Mouse (Mus musculus) embryonic facial prominence, embryonic 15.5 days (tissue): ENCODE data around the gene Prima1. TPM values are rescaled to one million over a fixed set of nuclear protein-coding genes. Genes with fewer than 3 reads are reported as not detected.

Source experiments
- ATAC-seq: fragments of 200-750 bp; cut with Nextera tagmentation; 2 replicates; pipeline ENCODE4 v1.8.0; 2017; ENCODE audit warnings: low read depth, moderate TSS enrichment; ENCODE audit not compliant: insufficient number of reproducible peaks, low FRiP score, low TSS enrichment
- H3K27ac ChIP-seq: fragments of 300-500 bp; sonication (generic); replicated peaks from 2 replicates; pipeline ENCODE4 v1.5.1; 2015; ENCODE audit warnings: mild to moderate bottlenecking, inconsistent platforms
- H3K27me3 ChIP-seq: fragments of 300-500 bp; sonication (generic); 2 replicates; pipeline ENCODE4 v1.6.1; 2015; ENCODE audit warnings: inconsistent platforms
- H3K36me3 ChIP-seq: fragments of 300-500 bp; sonication (generic); 2 replicates; pipeline ENCODE4 v1.6.1; 2015; ENCODE audit warnings: mild to moderate bottlenecking, inconsistent platforms
- H3K4me1 ChIP-seq: fragments of 300-500 bp; sonication (generic); 2 replicates; pipeline ENCODE4 v1.6.1; 2015; ENCODE audit warnings: inconsistent platforms
- H3K4me2 ChIP-seq: fragments of 300-500 bp; sonication (generic); replicated peaks from 2 replicates; pipeline ENCODE4 v1.6.1; 2015; ENCODE audit warnings: mild to moderate bottlenecking, inconsistent platforms
- H3K4me3 ChIP-seq: fragments of 300-500 bp; sonication (generic); replicated peaks from 2 replicates; pipeline ENCODE4 v1.5.1; 2015; ENCODE audit warnings: mild to moderate bottlenecking, inconsistent platforms
- H3K9ac ChIP-seq: fragments of 300-500 bp; sonication (generic); 2 replicates; pipeline ENCODE4 v1.6.1; 2015; ENCODE audit warnings: inconsistent platforms
- H3K9me3 ChIP-seq: fragments of 300-500 bp; sonication (generic); replicated peaks from 2 replicates; pipeline ENCODE4 v1.6.1; 2016; ENCODE audit warnings: inconsistent platforms
- WGBS: fragments of 180-500 bp; shearing (Covaris S2); methylation state at CpG from one replicate; pipeline ENCODE4 v1.1.7; 2015; 5-methylcytosine and 5-hydroxymethylcytosine counted together
- polyA plus RNA-seq: library from polyadenylated mRNA; unstranded; fragments of >200 nt; fragmentation: Nextera tagmentation; extraction: Ambion mirVana; gene quantifications from 2 replicates; pipeline ENCODE4 v1.2.1, GENCODE M21; 2015

Gene Prima1
- 0.43 and 0.68 TPM in 2 replicates for polyA plus RNA-seq

DNA sequence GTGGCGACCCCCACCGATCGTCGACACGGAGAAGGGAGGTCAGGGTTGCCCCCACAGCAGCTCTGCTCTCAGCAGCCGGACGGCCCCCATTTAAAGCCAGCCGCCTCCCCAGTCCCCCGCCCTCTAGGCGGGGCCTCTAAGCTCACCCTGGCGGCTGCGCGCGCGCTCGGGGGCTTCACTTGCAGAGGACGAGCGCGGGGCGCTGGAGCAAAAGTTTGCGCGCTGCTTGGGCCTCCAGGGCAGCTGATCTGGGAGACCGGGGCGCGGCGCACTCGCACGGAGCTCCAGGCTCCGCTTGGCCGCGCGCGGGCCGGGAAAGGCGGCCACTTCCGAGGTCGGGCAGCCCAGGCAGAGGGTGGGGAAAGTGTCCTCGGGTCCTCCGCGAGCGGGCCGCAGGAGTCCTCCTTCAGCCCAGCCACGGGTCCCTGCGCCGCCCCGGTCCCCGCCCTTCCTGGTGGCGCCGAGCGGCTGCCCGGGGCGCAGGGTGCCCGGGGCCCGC, at the start of gene Prima1:
TSS of gene Prima1 (minus strand) at position 68 of the 499 bp plus-strand sequence.
- H3K27me3 ChIP-seq: peaks cover 20% of the 10 kb centered on the region
- H3K27ac ChIP-seq: peak within 1 kb of the TSS; percentile 81
- ATAC-seq: peak; percentile 79
- no peaks in the 10 kb centered on the region for H3K36me3 ChIP-seq
- peaks cover 14% of the 10 kb centered on the region for H3K4me1 ChIP-seq
- H3K4me2 ChIP-seq: peak within 1 kb of the TSS; percentile 97
- no peaks in the 10 kb centered on the region for H3K9me3 ChIP-seq
- under 1% methylated on average over 49 of the region's 54 CpGs for WGBS
- H3K9ac ChIP-seq: peak within 1 kb of the TSS; percentile 52
- peak within 1 kb of the TSS; percentile 61 for H3K4me3 ChIP-seq

DNA sequence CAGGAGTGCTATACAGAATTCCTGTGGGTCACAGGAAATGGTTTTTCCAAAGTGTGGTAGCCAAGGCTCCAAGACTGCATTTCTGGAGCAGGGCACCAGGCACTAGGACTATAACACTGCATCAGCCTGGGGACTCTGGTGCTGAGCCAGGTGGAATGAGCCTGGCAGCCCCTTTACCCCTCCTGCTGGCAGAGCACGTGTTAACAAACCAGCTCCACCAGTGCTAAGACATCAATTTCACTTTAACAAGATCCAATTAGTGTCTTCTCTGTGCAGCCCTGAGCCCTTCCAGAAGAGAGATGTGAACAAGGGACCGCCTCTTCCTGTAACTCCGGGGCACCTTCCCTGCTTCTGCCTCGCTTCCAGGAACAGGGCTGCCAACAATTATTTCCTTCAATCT, 45.3 kb upstream of the Prima1 start:
- no peak for ATAC-seq
- WGBS: 52% methylated on average over 4 of the region's 4 CpGs

DNA sequence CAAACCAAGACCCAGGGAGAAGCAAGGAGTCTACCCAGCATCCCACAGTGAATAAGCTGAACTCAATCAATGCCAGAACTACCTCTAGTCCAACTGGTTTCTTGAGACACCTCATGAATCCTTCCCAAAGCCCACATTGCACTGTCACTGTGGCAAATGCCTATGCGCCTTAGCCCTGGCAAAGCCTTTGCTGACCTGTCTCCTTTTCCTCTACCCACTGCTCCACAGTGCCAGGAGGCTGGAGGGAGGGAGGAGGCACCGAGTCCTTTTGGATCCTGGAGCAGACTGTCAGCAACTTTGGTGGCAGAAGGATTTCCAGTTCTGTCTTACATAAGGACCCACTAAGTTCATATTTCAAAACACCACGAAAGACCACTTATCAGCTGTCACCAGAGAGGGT, 41.5 kb upstream of the Prima1 start:
- H3K4me1 ChIP-seq: no peaks in the 10 kb centered on the region
- no peak overlapping the region for H3K9ac ChIP-seq
- no peak overlapping the region for H3K4me2 ChIP-seq
- no peaks in the 10 kb centered on the region for H3K27me3 ChIP-seq
- 77% methylated on average over 3 of the region's 3 CpGs for whole genome bisulfite sequencing
- no peak overlapping the region for H3K4me3 ChIP-seq
- H3K9me3 ChIP-seq: no peaks in the 10 kb centered on the region
- ATAC-seq: no peak
- no peak overlapping the region for H3K27ac ChIP-seq
- no peaks in the 10 kb centered on the region for H3K36me3 ChIP-seq

More for the DNA sequence above, 45.3 kb upstream of the Prima1 start:
- Histone ChIP-seq H3K4me1 (no peaks in the 10 kb centered on the region), H3K9me3 (no peaks in the 10 kb centered on the region), H3K27me3 (no peaks in the 10 kb centered on the region), H3K36me3 (no peaks in the 10 kb centered on the region), H3K4me2 (no peak overlapping the region), H3K4me3 (no peak overlapping the region), H3K27ac (no peak overlapping the region), H3K9ac (no peak overlapping the region)

DNA sequence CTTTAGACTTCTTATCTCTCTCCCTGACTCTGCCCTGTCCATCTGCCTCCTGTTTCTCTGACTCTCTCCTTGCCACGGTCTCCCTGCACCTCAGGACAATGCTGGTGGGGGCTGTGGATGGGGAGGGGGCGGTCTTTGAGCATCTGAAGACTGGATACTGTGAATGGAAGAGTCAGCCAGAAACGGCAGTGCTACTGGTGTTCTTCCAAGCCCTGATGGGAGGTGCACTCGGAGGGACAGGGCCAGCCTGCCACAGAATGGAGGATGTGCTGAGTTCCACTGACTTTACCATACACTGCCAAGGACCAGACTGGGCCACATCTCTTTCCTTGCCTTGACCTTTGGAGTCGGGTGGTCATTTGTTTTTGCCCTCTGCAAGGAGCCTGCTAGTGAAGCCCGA, 41.0 kb upstream of the Prima1 start:
- Histone ChIP-seq H3K4me3 (no peak overlapping the region), H3K27me3 (no peaks in the 10 kb centered on the region), H3K4me2 (no peak overlapping the region), H3K27ac (no peak overlapping the region), H3K9me3 (no peaks in the 10 kb centered on the region), H3K4me1 (no peaks in the 10 kb centered on the region), H3K36me3 (no peaks in the 10 kb centered on the region), H3K9ac (no peak overlapping the region)
- 62% methylated on average over 6 of the region's 6 CpGs for WGBS
- no peak for ATAC-seq

DNA sequence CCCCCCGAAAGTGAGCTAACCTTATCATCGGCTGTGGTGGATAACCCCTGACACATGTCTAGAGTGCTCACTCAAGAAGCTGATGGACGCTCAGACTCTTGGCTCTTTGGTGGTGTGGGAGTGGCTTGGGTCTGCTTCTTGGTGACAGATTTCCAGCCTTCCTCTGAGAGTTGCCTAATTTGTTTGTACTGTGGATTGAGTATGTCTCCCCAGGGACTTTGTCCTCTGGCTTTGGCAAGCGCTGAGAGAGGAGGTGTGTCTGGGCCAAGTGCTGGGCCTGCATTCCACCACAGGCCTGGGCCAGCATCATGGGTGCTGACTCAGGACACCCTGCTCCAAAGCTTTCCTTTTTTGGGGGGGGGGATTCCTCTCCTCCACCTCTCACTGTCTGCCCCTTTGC, 40.0 kb upstream of the Prima1 start:
- Histone ChIP-seq H3K27ac (no peak overlapping the region), H3K36me3 (no peaks in the 10 kb centered on the region), H3K27me3 (no peaks in the 10 kb centered on the region), H3K4me1 (no peaks in the 10 kb centered on the region), H3K4me3 (no peak overlapping the region), H3K9me3 (no peaks in the 10 kb centered on the region), H3K9ac (no peak overlapping the region), H3K4me2 (no peak overlapping the region)
- ATAC-seq: no peak
- WGBS: 50% methylated on average over 4 of the region's 4 CpGs

DNA sequence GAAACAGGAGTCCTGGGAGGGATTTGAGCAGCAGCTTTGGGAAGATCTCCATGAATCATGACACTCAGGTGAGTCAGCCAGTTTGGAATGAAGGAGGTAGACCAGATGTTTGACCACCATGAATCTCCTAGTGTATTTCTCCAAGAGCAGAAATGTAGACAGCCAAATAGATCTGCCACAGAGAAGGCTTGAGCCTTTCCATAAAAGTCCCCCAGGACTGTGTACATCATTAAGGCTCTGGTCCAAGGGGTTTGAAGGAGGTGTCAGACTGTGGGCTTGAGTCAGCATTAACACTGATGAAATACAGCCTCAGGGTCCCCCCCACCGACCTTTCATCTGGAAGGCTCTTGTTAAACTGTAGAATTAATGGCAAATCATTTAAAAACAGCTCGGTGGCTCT, 39.5 kb upstream of the Prima1 start:
- WGBS: 54% methylated on average over 2 of the region's 2 CpGs
- ATAC-seq: no peak
- no peak overlapping the region for H3K4me3 ChIP-seq
- H3K4me1 ChIP-seq: no peaks in the 10 kb centered on the region
- no peak overlapping the region for H3K4me2 ChIP-seq
- H3K36me3 ChIP-seq: no peaks in the 10 kb centered on the region
- H3K9me3 ChIP-seq: no peaks in the 10 kb centered on the region
- H3K27ac ChIP-seq: no peak overlapping the region
- no peak overlapping the region for H3K9ac ChIP-seq
- no peaks in the 10 kb centered on the region for H3K27me3 ChIP-seq

DNA sequence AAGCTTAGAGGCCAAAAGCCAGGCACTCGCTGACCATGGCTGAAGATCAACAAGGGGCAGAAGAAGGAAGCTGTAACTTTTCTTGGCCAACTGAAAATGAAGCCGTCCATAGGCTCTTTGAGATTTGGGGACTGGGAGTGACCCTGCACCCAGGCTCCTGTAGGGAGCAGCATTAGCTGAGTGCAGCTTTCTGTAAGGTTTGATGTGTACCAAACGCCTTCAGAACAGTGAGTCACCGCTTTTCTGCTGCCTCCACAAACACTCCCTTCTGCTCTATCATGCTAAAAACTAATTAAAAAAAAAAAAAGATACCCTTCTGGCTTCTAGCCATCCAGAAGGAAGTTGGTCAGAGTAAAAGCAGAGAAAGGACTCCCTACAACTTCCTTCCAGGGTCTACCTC, 34.5 kb upstream of the Prima1 start:
- ATAC-seq: no peak
- WGBS: 74% methylated on average over 4 of the region's 4 CpGs
- Histone ChIP-seq H3K36me3 (no peaks in the 10 kb centered on the region), H3K27me3 (no peaks in the 10 kb centered on the region), H3K9ac (no peak overlapping the region), H3K4me1 (no peaks in the 10 kb centered on the region), H3K4me2 (no peak overlapping the region), H3K4me3 (no peak overlapping the region), H3K27ac (no peak overlapping the region), H3K9me3 (no peaks in the 10 kb centered on the region)

DNA sequence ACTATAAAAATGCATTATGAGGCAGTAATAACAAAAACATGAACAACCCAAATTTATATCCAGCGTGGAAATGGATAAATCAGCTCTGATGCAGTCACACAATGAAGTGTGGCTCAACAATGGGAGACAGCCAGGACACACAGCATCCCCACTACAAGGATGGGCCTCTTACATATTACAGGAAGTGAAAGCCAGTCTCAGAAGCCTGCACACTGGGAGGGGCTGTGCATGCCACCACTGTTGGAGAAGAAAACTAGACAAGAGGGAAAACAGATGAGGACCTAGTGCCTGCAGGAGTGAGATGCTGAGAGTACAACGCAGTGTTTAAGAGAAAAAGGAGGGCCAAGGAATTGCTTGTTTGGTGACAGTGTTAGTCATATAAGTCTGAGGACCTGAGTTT, 31.8 kb upstream of the Prima1 start:
- Histone ChIP-seq H3K4me2 (no peak overlapping the region), H3K9me3 (no peaks in the 10 kb centered on the region), H3K27me3 (no peaks in the 10 kb centered on the region), H3K4me1 (no peaks in the 10 kb centered on the region), H3K4me3 (no peak overlapping the region), H3K27ac (no peak overlapping the region), H3K36me3 (no peaks in the 10 kb centered on the region), H3K9ac (no peak overlapping the region)
- no peak for ATAC-seq
- WGBS: 82% methylated on average over 2 of the region's 2 CpGs

DNA sequence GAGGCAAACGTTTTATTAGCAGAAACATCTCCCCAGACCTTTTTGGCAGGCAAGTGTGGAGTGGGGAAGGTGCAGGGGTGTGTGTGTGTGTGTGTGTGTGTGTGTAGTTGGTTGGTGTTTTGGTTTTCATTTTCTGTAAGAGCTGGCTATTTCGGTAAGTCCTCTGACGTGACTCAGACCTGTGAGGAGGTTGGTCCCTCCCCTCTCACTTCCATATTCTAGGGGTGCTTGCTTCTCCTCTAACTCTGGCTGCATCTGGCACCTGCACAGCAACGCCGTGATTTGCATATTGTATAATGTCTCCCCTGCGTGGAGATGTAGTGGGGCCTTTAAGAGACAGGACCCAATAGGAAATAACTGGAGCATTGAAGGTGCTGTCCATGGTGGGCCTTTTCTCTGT, 31.1 kb upstream of the Prima1 start:
- Histone ChIP-seq H3K9ac (no peak overlapping the region), H3K4me1 (no peaks in the 10 kb centered on the region), H3K27ac (no peak overlapping the region), H3K4me3 (no peak overlapping the region), H3K9me3 (no peaks in the 10 kb centered on the region), H3K27me3 (no peaks in the 10 kb centered on the region), H3K4me2 (no peak overlapping the region), H3K36me3 (no peaks in the 10 kb centered on the region)
- 52% methylated on average over 6 of the region's 6 CpGs for WGBS
- ATAC-seq: no peak

DNA sequence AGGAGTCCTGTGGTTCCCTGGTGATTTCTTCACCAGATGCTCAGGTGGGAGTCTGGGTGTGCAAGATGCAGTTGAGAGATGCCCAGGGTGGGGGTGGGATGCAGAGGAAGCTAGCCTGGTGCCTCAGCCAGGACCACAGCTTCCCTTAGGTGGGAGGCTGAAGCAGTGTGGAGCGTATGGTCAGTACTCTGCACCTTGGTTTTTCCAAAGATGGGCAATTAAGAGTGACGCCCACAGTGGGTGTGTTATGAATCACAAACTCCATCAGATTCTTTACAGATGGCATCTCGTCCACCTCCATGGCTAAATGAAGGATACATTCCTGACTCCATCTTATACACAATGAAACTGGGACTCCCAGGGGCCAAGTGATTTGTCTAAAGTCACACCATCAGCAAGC, 30.2 kb upstream of the Prima1 start:
- no peak overlapping the region for H3K4me3 ChIP-seq
- no peaks in the 10 kb centered on the region for H3K9me3 ChIP-seq
- no peak overlapping the region for H3K27ac ChIP-seq
- H3K36me3 ChIP-seq: no peaks in the 10 kb centered on the region
- H3K27me3 ChIP-seq: no peaks in the 10 kb centered on the region
- H3K4me1 ChIP-seq: no peaks in the 10 kb centered on the region
- no peak for ATAC-seq
- H3K4me2 ChIP-seq: no peak overlapping the region
- 74% methylated on average over 3 of the region's 3 CpGs for WGBS
- no peak overlapping the region for H3K9ac ChIP-seq

DNA sequence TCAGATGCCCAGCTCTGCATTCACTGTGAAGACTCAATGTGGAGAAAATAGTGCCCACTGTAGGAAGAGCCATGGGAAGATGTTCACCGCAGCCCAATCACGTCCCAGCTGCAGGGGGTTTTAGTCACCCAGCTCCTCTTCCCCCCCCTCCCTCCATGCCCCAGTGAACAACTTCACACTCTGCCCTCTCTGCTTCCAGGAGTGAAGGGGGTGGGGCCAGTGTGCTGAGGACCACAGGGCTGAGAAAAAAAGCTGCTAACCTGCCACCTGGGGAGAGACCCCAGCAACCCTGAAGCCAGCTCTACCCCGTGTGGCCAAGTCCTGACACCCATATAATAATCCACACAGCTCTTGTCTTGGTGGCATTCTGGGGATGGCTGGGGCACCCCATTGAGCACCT, 24.7 kb upstream of the Prima1 start:
- Histone ChIP-seq H3K4me1 (no peaks in the 10 kb centered on the region), H3K36me3 (no peaks in the 10 kb centered on the region), H3K4me3 (no peak overlapping the region), H3K27ac (no peak overlapping the region), H3K27me3 (no peaks in the 10 kb centered on the region), H3K4me2 (no peak overlapping the region), H3K9me3 (no peaks in the 10 kb centered on the region), H3K9ac (no peak overlapping the region)
- no peak for ATAC-seq
- 25% methylated on average over 3 of the region's 3 CpGs for WGBS

DNA sequence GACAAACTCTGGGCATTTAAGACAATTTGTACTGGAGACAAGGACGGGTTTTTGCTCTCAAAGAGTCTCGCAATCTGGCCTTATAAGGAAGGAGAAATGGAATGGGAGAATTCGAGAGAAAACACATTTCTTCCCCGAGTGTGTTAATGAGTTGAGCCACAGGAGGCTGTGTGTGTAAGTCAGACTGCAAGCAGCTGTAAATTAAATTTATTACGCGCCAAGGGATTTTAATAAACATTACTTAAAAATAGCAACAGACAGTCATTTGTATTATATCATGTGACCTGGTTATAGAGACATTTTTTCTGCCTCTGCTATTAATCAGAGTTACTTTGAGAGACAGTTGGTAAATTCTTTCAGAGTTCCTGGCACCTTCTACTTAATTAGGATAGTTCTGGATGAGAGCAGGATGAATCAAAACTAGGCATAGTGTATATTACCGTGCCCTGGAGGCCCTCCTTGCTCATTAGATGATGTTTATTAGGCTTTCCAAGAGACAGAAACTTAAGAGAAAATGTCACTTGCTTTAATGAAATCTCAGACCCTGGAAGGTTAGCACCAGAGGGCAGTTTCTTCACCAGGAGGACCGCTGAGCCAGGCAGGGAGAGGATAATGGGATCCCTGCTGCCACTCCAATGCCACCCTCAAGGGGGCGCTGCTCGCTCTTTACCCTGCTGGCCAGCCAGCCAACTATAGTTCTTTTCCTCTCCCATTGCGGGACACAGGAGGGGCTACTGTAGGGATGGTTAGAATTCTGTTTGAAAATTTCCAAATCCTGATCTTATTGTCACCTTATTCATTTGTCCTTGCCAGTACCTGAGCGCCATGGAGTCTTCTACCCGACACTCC, 20.3 kb upstream of the Prima1 start:
- H3K27me3 ChIP-seq: no peaks in the 10 kb centered on the region
- H3K9ac ChIP-seq: no peak overlapping the region
- H3K4me1 ChIP-seq: no peaks in the 10 kb centered on the region
- H3K4me3 ChIP-seq: no peak overlapping the region
- no peak overlapping the region for H3K27ac ChIP-seq
- no peaks in the 10 kb centered on the region for H3K9me3 ChIP-seq
- H3K4me2 ChIP-seq: no peak overlapping the region
- ATAC-seq: no peak
- H3K36me3 ChIP-seq: no peaks in the 10 kb centered on the region
- WGBS: 49% methylated on average over 13 of the region's 13 CpGs
